Mouse (Mus musculus): Measurements from ENCODE around the gene Glra1.
A peak's percentile ranks its signal among the peaks of the same experiment; 100 is the strongest.

Glra1 gene

DNA sequence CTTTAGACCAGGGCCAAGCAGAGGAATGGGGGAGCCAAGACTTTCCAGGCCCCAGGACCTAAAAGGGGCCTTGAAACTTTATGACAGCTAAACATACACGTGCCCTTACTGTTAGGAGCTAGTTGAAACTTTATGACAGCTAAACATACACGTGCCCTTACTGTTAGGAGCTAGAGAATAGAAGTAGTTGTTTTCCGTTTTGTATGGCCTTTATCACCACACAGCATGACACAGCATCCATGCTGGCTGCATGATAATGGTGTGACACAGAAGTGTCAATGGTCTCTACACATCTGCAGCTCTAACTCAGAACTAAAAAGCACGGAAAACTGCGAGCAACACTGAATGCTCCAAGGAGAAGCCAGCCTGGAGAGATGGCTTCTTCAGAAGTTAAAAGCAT is 90.3 kb downstream of the Glra1 start:
- no peak for DNase-seq

DNA sequence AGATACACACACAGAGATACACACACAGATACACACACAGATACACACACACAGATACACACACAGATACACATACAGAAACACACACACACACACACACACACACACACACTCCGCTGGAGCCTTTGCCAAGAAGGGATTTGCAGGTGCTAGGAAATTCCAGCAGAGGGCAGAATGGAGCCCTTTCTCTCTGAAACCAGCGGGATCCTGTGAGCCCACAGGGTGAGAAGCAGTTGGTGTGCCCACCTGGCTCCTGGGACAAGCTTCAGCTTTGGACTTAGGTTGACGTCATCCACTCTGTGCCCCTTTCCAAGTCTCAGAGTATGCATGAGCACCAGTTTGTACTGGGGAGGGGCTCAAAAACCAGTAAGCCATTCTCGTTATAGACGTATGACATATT is 96.6 kb downstream of the Glra1 start:
- DNase-seq: no peak

DNA sequence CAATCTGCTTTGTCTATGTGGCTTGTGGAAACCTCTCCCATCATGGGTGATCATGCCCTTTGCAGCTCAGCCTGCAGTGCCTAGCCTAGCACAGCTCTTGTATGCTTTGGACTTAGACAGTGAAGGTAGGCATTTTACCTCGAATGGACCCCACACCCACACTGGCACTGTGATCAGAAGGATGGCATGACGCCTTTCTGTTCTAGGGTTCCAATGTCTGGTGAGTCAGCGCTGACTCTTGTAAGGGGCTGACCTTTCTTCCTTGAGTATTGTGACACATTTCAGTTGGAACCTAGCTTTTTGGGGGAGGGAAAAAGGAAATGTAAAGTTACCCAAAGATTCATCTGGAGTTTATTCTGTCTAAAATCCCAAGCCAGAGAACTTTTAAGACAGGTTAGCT is 102.5 kb downstream of the Glra1 start:
- no peak for DNase-seq

DNA sequence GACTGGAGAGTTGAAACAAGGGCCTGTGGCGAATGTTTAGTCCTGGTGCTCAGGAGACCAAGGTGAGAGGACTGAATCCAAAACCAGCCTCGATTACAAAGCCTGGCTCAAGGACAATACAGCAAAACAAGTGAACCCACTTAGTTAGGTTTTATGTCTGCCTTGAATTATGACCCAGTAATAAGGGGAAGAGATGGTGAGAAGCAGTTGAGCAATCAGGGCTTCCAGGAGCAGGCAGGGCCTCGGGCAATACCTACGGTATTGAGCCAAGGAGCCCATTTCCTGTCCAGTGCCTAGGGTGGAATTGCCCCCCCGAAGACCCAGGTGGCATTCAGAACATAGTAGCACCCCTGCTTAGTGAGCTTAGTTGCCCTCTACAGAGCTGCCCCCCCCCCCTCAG is 105.1 kb downstream of the Glra1 start:
- no peak for DNase-seq

DNA sequence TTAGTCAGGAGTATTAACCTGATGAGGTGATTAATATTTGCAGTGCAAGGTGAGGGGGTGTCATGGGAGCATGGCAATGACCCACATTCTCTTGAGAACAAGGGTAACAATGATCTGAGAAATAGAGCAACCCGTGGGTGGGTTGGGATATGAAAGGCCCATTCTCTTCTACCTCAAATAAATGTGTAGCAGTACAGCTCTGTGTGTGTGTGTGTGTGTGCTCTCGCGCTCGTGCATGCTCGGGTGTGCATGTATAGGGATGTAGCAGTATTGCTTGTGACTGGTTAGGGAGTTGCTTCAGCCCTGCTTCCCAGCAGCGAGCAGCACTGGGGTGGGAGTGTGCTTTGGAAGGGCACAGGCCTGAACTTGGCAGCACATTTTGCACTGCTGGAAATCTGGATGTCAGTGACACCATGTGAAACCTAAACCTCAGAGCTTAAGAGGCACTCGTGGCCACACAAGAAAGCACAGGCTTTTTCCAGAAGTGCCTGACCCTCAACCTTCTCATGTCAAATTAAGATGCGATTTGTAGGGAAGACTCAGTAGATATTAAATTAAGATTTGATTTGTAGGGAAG is 106.0 kb downstream of the Glra1 start:
- no peak for DNase-seq

DNA sequence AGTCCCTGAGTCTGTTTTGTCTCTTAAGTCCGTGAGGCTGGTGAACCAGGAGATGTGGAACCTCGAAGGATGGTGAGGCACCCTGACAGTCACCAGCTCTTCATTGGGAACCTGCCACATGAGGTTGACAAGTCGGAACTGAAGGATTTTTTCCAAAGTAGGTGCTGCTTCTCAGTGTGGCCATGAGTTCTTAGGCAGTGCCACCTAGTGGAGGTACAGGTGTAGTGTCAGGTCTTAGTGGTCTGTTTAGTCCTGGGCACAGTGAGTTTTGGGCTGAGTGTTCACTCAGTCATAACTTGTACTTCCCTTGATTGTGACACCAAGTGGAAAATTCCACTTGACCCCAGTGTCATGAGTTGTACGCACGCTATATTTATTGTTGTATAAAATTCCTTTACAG is 110.1 kb downstream of the Glra1 start:
- peak; percentile 18 for DNase-seq

DNA sequence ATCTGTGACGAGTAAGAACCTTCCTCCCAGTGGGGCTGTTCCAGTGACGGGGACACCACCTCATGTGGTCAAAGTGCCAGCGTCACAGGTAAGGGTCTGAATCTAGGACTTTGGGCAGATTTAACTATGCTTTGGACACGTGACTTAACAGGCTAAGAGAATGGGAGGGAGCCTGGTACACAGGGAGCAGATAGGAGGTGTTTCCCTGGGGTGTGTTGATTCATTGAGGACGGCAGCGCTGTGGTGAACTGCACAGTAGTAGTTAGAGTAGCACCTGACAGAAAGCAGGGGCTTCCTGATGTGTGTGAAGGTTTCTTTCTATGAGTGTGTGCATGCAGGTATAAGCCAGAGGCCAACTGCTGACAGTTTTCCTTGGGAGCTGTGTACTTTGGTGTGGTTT is 111.8 kb downstream of the Glra1 start:
- DNase-seq: no peak

DNA sequence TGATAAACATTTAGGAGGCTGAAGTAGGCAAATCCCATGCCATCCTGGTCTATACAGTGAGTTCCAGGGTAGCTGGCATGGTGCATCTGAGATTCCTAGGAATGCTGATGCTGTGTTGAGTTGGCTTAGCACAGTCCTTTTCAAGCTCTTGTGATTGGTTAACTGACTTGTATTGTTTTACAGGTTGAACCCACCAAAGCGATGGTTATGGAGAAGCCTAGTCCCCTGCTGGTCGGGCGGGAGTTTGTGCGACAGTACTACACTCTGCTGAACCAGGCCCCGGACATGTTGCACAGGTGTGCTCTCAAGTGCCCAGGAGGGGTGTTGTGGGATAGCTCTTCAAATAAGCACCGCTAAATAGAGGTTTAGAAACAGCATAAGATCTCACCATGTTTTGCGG is 122.6 kb downstream of the Glra1 start:
- DNase-seq: no peak

DNA sequence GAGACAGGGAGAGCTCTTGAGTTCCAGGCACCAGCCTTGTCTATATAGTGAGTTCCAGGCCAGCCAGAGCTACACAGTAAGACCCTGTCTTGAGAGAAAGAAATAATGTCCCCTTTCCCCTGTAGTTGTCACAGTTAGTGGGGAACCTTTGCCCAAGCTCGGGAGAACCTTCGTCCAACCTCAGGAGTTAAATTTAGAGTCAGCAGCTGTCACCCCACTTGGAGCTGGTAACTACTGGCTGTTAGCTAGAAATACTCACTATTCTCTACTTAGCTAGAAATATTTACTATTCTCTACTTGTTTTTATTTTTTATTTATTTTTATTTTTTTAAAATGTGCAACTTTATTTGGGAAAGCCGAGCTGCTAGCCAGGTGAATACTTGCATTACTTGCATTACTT is 134.8 kb downstream of the Glra1 start:
- no peak for DNase-seq

DNA sequence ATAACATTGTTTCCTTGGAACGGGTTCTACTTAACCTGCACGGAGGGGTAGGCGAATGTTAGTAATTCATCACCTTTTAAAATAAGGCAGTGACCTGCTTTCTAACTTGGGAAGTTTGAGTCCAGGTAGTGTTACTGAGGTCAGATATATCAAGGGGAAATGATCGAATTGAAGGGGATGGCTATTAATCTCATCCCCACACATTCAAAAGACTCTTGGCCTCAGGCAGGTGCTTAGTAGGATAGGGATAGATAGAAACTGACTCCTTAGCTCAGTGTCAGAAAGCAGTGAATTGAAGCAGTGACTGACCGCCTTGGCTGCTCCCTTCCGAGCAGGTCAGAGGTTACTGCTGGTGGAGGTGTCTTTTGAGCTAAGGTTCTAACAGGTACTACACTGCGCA is 136.5 kb downstream of the Glra1 start:
- DNase-seq: no peak

DNA sequence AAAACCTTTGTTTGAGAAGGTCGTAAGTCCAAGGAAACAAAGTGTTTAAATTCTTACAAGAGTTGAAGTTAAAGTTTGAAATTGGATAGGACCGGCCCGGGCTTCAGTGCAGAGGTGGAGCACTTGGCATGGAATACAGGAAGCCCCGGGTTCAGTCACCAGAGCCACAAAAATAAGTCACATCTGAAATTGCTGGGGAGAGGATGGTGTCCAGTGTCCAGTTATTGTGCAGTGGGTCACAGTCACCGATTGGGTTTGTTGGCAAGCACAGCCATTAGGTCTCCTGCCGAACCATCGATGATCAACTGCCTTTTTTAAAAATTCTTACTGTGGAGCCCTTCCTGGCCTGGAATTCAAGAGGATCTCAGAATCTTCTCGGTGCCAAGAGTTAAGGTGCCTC is 137.2 kb downstream of the Glra1 start:
- no peak for DNase-seq

DNA sequence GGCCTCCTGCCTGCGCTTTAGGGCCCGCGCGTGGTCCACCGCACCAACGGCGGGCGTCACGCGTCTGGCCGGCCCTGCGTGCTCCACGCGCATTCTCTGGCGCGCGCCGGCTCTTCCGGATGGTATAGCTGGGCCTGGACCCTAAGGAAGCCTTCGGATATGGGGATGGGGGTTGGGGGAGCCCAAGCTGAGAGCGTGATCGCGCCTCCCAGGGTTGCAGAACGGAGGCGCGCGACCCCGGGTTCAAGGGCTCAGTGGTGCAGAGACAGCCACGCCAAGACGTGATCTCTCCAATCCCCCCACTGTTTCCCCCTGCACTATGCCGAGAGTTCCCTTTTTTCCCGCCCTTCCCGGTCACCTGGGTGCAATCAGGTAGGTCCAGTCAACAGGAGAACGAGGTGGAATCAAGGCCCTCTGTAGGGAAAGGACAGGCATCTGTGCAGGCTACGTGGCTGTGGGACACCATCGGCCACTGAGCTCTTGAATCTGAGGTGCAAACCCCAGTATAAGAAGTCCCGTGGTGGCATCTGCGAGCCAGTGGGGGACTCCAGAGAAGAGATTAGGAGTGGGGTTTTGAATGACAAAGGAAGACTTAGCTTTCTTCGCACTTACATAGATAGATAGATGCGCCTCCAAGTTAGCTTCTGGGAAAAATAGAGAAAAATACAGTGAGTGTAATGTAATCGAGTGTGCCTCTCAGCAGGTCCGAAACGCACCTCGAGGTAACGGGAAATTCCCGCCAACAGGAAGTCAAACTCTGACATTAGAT is 137.9 kb downstream of the Glra1 start:
- no peak for DNase-seq

DNA sequence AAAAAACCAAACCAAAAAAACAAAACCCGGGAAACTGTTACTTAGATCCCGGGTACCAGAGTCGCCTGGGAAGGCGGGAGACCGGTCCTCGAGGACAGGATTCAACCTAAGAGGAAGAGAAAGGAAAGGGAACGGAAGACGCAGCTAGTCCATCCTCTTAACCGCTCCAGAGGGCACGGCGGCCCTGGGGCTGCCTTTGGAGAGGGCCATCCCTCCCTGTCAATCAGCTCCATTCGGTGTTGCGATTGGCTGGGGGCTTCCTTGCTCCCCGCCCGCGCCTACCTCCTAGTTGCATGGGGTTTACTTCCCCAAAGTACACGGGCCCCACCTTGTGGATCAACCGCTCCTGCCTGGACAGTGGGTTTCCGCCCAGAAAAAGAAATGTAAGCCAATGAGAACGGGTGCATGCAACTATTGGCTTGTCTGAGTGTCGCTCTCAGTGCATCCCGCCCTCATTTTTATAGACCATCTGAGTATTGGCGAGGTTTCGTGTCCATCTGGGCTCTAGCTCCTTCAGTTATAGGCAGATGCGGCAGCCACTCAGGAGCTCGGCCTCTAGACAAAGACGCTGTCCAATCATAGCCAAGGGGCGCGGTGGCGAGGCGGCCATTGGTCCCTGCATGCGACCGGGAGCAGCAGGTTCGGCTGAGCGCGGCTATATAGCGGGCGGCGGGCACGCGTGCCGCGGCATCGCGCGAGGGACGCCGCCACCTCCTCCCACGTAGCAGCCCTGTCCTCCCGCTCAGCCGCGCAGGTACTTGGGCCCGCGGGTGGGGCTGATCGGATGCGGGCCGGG is 138.8 kb downstream of the Glra1 start, which contains the start of gene G3bp1:
G3bp1 (plus strand) TSS at position 638 of the 796 bp plus-strand sequence.
- peak; percentile 99 for DNase-seq

DNA sequence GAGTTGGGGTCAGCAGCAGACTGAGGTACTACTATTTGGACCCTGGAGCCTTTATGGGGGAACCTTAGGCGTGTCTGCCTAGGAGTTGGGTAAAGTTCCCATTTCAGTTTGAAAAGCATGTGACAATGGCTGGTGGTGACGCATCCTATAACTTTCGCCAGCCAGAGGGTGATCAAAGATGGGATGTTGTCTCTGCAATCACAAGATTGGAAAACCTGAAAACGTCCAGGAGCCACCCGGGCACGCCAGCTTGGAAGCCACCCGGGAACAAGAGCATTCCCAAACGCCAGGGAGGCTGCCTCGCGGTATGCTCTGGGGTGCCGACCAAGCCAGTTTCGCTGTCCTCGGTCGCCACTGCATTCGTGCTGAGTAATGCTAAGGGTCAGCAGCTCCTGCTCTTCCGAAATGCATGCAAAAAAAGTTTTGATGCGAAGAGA is 139.4 kb downstream of the Glra1 start:
- DNase-seq: no peak

DNA sequence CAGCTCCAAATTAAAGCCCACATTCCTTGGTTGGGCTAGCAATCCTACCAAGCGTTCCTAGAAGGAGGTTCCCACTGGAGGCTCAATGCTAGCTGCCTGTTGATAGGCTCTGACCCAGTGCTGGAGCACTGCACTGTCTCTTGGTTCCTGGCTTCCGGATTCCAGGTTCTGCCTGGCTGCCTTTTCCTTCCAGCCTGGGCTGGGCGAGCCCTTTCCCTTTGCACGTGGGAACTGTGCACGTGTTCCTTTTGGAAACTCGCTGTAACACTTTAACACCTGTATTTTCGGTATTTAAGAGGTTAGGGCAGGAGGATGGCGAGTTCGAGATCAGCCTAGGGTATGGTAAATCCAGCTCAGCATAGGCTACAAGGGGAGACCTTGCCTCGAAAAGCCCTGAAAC is 140.0 kb downstream of the Glra1 start:
- DNase-seq: no peak

DNA sequence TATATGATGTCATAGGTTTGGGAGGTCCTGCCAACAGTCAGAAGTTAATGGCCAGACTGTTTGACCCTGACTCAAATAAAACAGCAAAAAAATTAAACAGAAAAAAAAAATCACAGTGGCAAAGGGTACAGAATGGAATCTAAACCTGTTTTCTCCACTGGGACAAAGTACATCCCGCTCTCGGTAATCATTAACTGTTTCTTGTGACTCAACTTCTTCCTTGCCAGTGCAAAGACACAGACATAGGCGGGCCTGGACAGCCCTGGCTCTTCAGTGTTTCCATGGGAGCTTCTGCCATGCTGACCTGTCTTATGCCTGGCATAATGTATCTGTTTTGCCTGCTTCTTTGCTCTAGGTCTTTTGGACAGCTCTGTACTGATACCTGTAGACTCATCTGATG is 142.8 kb downstream of the Glra1 start:
- no peak for DNase-seq

DNA sequence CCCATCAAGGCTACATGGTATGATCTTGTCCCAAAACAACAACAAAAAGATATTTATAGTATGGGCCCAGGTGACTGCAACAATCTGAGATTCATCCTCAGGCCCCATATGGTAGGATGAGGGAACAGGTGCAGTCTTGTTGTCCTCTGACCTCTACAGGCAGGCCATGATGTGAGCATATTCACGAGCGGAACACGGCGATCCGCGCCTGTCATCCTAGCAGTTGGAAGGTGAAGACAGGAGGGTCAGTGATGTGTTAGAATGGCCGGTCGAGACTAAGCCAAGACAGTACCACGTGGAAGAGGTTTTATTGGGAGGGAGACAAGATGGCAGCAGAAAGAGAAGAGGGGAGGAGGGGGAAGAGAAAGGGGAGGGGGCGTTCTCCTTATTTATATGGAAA is 143.3 kb downstream of the Glra1 start:
- no peak for DNase-seq

All from lung, postnatal 14 days (tissue).